Mouse (Mus musculus) hematopoietic multipotent progenitor cell, adult 10-12 weeks (in vitro differentiated cells): ENCODE data around the gene Slc8a1. TPM values are rescaled to one million over a fixed set of nuclear protein-coding genes. Genes with fewer than 3 reads are reported as not detected.

Experiments
- polyA plus RNA-seq: library from polyadenylated mRNA; stranded (reverse); fragments of >175 nt; gene quantifications from 2 replicates; pipeline ENCODE4 v1.2.3, GENCODE M21; 2012; ENCODE audit warnings: low replicate concordance

The Slc8a1 gene
- 2.9 and 4.5 TPM in 2 replicates for polyA plus RNA-seq

GRCm38 (mm10) chr17:81738311-81738755 lies at the start of gene Slc8a1:
Gene Slc8a1, minus strand, starts transcription at chr17:81738377.

DNA sequence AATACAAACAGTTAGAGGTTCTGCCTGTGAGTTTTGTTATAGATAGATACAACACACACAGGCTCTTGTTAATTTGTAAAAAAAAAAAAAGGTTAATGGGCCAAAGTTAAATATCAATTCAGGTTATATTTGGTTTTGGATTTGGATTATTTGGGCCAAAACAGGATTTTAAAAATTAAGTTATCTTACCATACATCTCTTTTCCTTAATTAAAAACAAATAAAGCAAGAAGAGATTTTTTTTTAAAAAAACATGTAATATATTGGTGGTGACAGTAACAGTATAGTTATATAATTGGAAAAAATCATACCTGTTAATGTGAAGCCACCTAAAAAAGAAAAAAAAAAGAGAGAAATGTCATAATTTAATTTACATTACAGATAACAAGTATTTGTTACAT lies 296.7 kb downstream of the Slc8a1 start, which contains the start of gene Gm11096:
Gene Gm11096, plus strand, starts transcription at position 301 of the 400 bp plus-strand sequence.

